In genomic region chr11:117482677-117483511, GRCm38 (mm10) we compare ENCODE assay signal across 8 mouse cellular contexts. TPM values are rescaled to one million over a fixed set of nuclear protein-coding genes. Genes with fewer than 3 reads are reported as not detected.
DNase-seq lines count a peak whose midpoint lies in the region; ATAC-seq and TF ChIP-seq lines count a peak whose summit lies in the region.

No protein-coding gene starts in this region.

- TF ChIP-seq EP300 in CH12.LX (IDR thresholded peaks at IDR 0.05; ENCODE audit: low read length), result no peak

- ATAC-seq in frontal cortex, adult (ENCODE audit: low TSS enrichment), result peak; percentile 67; the same call in 1 of the 2 replicates
- ATAC-seq in lung, embryonic 15.5 days (ENCODE audit: borderline replicate concordance, extremely low read depth, low FRiP score, low TSS enrichment), result peak; percentile 61

- DNase-seq in CH12.LX (ENCODE audit: extremely low read depth), result peak; percentile 92
- peak; percentile 94 for DNase-seq in cerebellum, adult 11 months
- peak; percentile 64 for DNase-seq in hindbrain, embryonic 10.5 days (ENCODE audit: low spot score)
- peak; percentile 86 for DNase-seq in layer of hippocampus, adult 9-10 months (ENCODE audit: low spot score)
- peak; percentile 76 for DNase-seq in ovary, adult 18-20 months (ENCODE audit: low spot score)
- DNase-seq in thymus, postnatal 0 days (ENCODE audit: low spot score), result peak; percentile 9

- TF ChIP-seq POLR2A in CH12.LX (IDR thresholded peaks at IDR 0.05; ENCODE audit: low read depth, low read length), result peak; percentile 61

- H3K27me3 ChIP-seq in CH12.LX (replicated peaks), result no peaks in the 10 kb centered on the region
- peaks cover 16% of the 10 kb centered on the region for H3K27me3 ChIP-seq in hindbrain, embryonic 10.5 days (ENCODE audit: insufficient read depth, poor library complexity, severe bottlenecking)
- H3K27me3 ChIP-seq in lung, embryonic 15.5 days, result 0 out of 2 replicates have a peak, but pooled peaks cover 5% of the 10 kb centered on the region

- peak overlapping the region; percentile 32 for H3K4me2 ChIP-seq in CH12.LX (ENCODE audit: insufficient read depth, low read depth, poor library complexity, severe bottlenecking)
- H3K4me2 ChIP-seq in lung, embryonic 15.5 days, result peak overlapping the region; percentile 75

- TF ChIP-seq CTCF in CH12.LX (conservative IDR thresholded peaks at IDR 0.05 in 1 of 2, IDR thresholded peaks at IDR 0.05 in 1 of 2; ENCODE audit: low read depth in 2 of 2, low read length in 2 of 2), result no peak

- peaks cover 7% of the 10 kb centered on the region for H3K9me3 ChIP-seq in CH12.LX (replicated peaks; ENCODE audit: low read length)
- peaks cover under 1% of the 10 kb centered on the region; the same call in 1 of the 2 replicates for H3K9me3 ChIP-seq in hindbrain, embryonic 10.5 days
- H3K9me3 ChIP-seq in lung, embryonic 15.5 days, result no peaks in the 10 kb centered on the region

- H3K9ac ChIP-seq in CH12.LX (ENCODE audit: insufficient read depth, low read depth), result peak overlapping the region; percentile 57
- H3K9ac ChIP-seq in lung, embryonic 15.5 days, result peak overlapping the region; percentile 38

- WGBS in hindbrain, embryonic 10.5 days, result 4% methylated on average over 25 of the region's 26 CpGs
- 1% methylated on average over 25 of the region's 26 CpGs for WGBS in lung, embryonic 15.5 days

- H3K4me3 ChIP-seq in CH12.LX (replicated peaks in 1 of 3; ENCODE audit: low read depth in 2 of 3, low read length in 2 of 3, poor library complexity in 1 of 3), result peak overlapping the region; percentile 31 to 47 (median 41)
- H3K4me3 ChIP-seq in hindbrain, embryonic 10.5 days, result peak overlapping the region; percentile 36
- peak overlapping the region; percentile 29 for H3K4me3 ChIP-seq in lung, embryonic 15.5 days

- H3K79me2 ChIP-seq in CH12.LX (replicated peaks; ENCODE audit: control insufficient read depth, extremely low read depth, insufficient read depth, poor library complexity, severe bottlenecking), result no peaks in the 10 kb centered on the region

- dilution Hi-C loops in CH12.LX (cut with MboI; ENCODE audit: extremely low pct_ligation_motif_present, extremely low pct_unique_long_range_greater_than_20kb, low sequenced_read_pairs), result no loop called here

- peaks cover 0 to 2% of the 10 kb centered on the region in 2 experiments for H3K36me3 ChIP-seq in CH12.LX (replicated peaks in 1 of 2; ENCODE audit: control insufficient read depth in 1 of 2, insufficient read depth in 1 of 2, low read length in 1 of 2)
- no peaks in the 10 kb centered on the region for H3K36me3 ChIP-seq in hindbrain, embryonic 10.5 days
- no peaks in the 10 kb centered on the region for H3K36me3 ChIP-seq in lung, embryonic 15.5 days

- peaks cover 21 to 53% of the 10 kb centered on the region in 2 experiments for H3K4me1 ChIP-seq in CH12.LX (ENCODE audit: control insufficient read depth in 1 of 2, insufficient read depth in 2 of 2)
- H3K4me1 ChIP-seq in hindbrain, embryonic 10.5 days (replicated peaks), result peaks cover 73% of the 10 kb centered on the region
- peaks cover 27% of the 10 kb centered on the region for H3K4me1 ChIP-seq in lung, embryonic 15.5 days

- TF ChIP-seq RAD21 in CH12.LX (IDR thresholded peaks at IDR 0.05; ENCODE audit: low read depth, low read length), result no peak; the same call in 1 of the 2 replicates

- H3K27ac ChIP-seq in CH12.LX (ENCODE audit: insufficient read depth, low read depth), result peak overlapping the region; percentile 92
- peak overlapping the region; percentile 86 for H3K27ac ChIP-seq in hindbrain, embryonic 10.5 days
- peak overlapping the region; percentile 80 for H3K27ac ChIP-seq in lung, embryonic 15.5 days

- in situ Hi-C loops in CH12.LX (cut with MboI; ENCODE audit: low pct_ligation_motif_present, low pct_unique_long_range_greater_than_20kb, low sequenced_read_pairs), result loop anchor here (5.0 kb wide), 1 partner anchor 169 kb away; the partner anchor contains the start of gene Tnrc6c

TF ChIP-seq in CH12.LX, 34 proteins besides CTCF, POLR2A, EP300 and RAD21:
- no peak for TF ChIP-seq MEF2A (IDR thresholded peaks at IDR 0.05; ENCODE audit: borderline replicate concordance, low read depth, low read length)
- TF ChIP-seq JUN (IDR thresholded peaks at IDR 0.05; ENCODE audit: insufficient read depth, low read depth, low read length), result no peak
- TF ChIP-seq TBP (conservative IDR thresholded peaks at IDR 0.05; ENCODE audit: low read depth, low read length), result peak; percentile 61; the same call in 1 of the 2 replicates
- TF ChIP-seq SIN3A (IDR thresholded peaks at IDR 0.05; ENCODE audit: low read length), result peak; percentile 46; the same call in 1 of the 2 replicates
- no peak for TF ChIP-seq ELF1 (IDR thresholded peaks at IDR 0.05; ENCODE audit: low read depth, low read length)
- TF ChIP-seq MAFK (IDR thresholded peaks at IDR 0.05; ENCODE audit: insufficient replicate concordance, low read length), result no peak; the same call in 1 of the 2 replicates
- TF ChIP-seq CHD1 (IDR thresholded peaks at IDR 0.05; ENCODE audit: low read depth, low read length), result peak; percentile 87; the same call in 1 of the 2 replicates
- peak; percentile 4; the same call in 1 of the 2 replicates for TF ChIP-seq USF2 (conservative IDR thresholded peaks at IDR 0.05; ENCODE audit: low read depth, low read length)
- no peak for TF ChIP-seq E2F4 (IDR thresholded peaks at IDR 0.05; ENCODE audit: insufficient replicate concordance, low read depth, low read length)
- TF ChIP-seq UBTF (IDR thresholded peaks at IDR 0.05; ENCODE audit: low read depth, low read length), result no peak; the same call in 1 of the 2 replicates
- TF ChIP-seq ZKSCAN1 (IDR thresholded peaks at IDR 0.05; ENCODE audit: borderline replicate concordance, low read depth, low read length), result no peak
- TF ChIP-seq PAX5 (IDR thresholded peaks at IDR 0.05; ENCODE audit: low read length), result no peak
- TF ChIP-seq MYC (IDR thresholded peaks at IDR 0.05; ENCODE audit: low read depth, low read length), result no peak
- TF ChIP-seq JUND (conservative IDR thresholded peaks at IDR 0.05; ENCODE audit: low read depth, low read length), result no peak
- TF ChIP-seq NRF1 (IDR thresholded peaks at IDR 0.05; ENCODE audit: low read depth, low read length), result 0 out of 2 replicates have a peak, but pooled peaks have one; percentile 4
- TF ChIP-seq MAX (IDR thresholded peaks at IDR 0.05; ENCODE audit: low read length), result peak; percentile 85
- TF ChIP-seq ZC3H11A (IDR thresholded peaks at IDR 0.05; ENCODE audit: low read depth, low read length), result no peak
- TF ChIP-seq GABPA (IDR thresholded peaks at IDR 0.05; ENCODE audit: insufficient replicate concordance, low read depth, low read length), result no peak
- TF ChIP-seq TCF12 (IDR thresholded peaks at IDR 0.05; ENCODE audit: low read depth, low read length), result no peak
- peak; percentile 8 for TF ChIP-seq ZMIZ1 (IDR thresholded peaks at IDR 0.05; ENCODE audit: low read depth, low read length)
- TF ChIP-seq MAZ (IDR thresholded peaks at IDR 0.05; ENCODE audit: low read depth, low read length), result peak; percentile 38; the same call in 1 of the 2 replicates
- peak; percentile 55; the same call in 1 of the 2 replicates for TF ChIP-seq POLR2AphosphoS2 (IDR thresholded peaks at IDR 0.05; ENCODE audit: low read depth, low read length)
- TF ChIP-seq ZNF384 (IDR thresholded peaks at IDR 0.05; ENCODE audit: low read depth, low read length), result no peak
- no peak for TF ChIP-seq SMC3 (IDR thresholded peaks at IDR 0.05; ENCODE audit: low read depth, low read length)
- 0 out of 2 replicates have a peak, but pooled peaks have one; percentile 0 for TF ChIP-seq CHD2 (IDR thresholded peaks at IDR 0.05; ENCODE audit: low read length)
- no peak for TF ChIP-seq USF1 (IDR thresholded peaks at IDR 0.05; ENCODE audit: low read depth, low read length)
- 0 out of 2 replicates have a peak, but pooled peaks have one; percentile 14 for TF ChIP-seq RCOR1 (conservative IDR thresholded peaks at IDR 0.05; ENCODE audit: low read depth, low read length)
- TF ChIP-seq HCFC1 (IDR thresholded peaks at IDR 0.05; ENCODE audit: low read depth, low read length), result no peak
- 0 out of 2 replicates have a peak, but pooled peaks have one; percentile 1 for TF ChIP-seq ETS1 (conservative IDR thresholded peaks at IDR 0.05; ENCODE audit: low read depth, low read length)
- TF ChIP-seq KAT2A (IDR thresholded peaks at IDR 0.05; ENCODE audit: insufficient replicate concordance, low read length), result no peak
- peak; percentile 70; the same call in 1 of the 2 replicates for TF ChIP-seq NELFE (IDR thresholded peaks at IDR 0.05; ENCODE audit: low read depth, low read length)
- no peak; the same call in 1 of the 2 replicates for TF ChIP-seq MXI1 (IDR thresholded peaks at IDR 0.05; ENCODE audit: low read depth, low read length)
- TF ChIP-seq BHLHE40 (IDR thresholded peaks at IDR 0.05; ENCODE audit: low read depth, low read length), result peak; percentile 26; the same call in 1 of the 2 replicates
- TF ChIP-seq IRF4 (IDR thresholded peaks at IDR 0.05; ENCODE audit: low read depth, low read length), result no peak

RNA-seq across cellular contexts. Expression of gene Gm11733, which starts 1.3 kb away (rescaled TPM):
- 0.08 TPM in 1 of 2 replicates, not detected in the other for total RNA-seq in CH12.LX (2012; rRNA removed)
- total RNA-seq in CH12.LX (2014; rRNA removed), result 0.12 TPM in 1 of 2 replicates, not detected in the other
- polyA plus RNA-seq in CH12.LX (2012; ENCODE audit: insufficient read length, low read depth), result 0.10 TPM in 1 of 2 replicates, not detected in the other
- polyA plus RNA-seq in hindbrain, embryonic 10.5 days (2016; fragmentation: Nextera tagmentation; extraction: Ambion mirVana), result not detected in 2 replicates
- 0.06 TPM in 1 of 2 replicates, not detected in the other for polyA plus RNA-seq in lung, embryonic 15.5 days (2015; fragmentation: Nextera tagmentation; extraction: Ambion mirVana)
- polyA plus RNA-seq in thymus, postnatal 0 days (2015; fragmentation: Nextera tagmentation; extraction: Ambion mirVana), result not detected in 2 replicates

Comparison
In these comparisons a context has a peak if more than half of its experiments do, and no peak if none do; other contexts are left out.
1. Peak in every context shown above with its lines: DNase-seq, ATAC-seq, H3K4me3 ChIP-seq and H3K27ac ChIP-seq.
2. DNase-seq: peak in every context shown above with its lines; median percentile 94 in cerebellum, adult 11 months; 92 in CH12.LX; 86 in layer of hippocampus, adult 9-10 months; 76 in ovary, adult 18-20 months; 64 in hindbrain, embryonic 10.5 days; 9 in thymus, postnatal 0 days.